Mouse (Mus musculus): Measurements from ENCODE around the gene Tpk1.

Tpk1 gene

DNA sequence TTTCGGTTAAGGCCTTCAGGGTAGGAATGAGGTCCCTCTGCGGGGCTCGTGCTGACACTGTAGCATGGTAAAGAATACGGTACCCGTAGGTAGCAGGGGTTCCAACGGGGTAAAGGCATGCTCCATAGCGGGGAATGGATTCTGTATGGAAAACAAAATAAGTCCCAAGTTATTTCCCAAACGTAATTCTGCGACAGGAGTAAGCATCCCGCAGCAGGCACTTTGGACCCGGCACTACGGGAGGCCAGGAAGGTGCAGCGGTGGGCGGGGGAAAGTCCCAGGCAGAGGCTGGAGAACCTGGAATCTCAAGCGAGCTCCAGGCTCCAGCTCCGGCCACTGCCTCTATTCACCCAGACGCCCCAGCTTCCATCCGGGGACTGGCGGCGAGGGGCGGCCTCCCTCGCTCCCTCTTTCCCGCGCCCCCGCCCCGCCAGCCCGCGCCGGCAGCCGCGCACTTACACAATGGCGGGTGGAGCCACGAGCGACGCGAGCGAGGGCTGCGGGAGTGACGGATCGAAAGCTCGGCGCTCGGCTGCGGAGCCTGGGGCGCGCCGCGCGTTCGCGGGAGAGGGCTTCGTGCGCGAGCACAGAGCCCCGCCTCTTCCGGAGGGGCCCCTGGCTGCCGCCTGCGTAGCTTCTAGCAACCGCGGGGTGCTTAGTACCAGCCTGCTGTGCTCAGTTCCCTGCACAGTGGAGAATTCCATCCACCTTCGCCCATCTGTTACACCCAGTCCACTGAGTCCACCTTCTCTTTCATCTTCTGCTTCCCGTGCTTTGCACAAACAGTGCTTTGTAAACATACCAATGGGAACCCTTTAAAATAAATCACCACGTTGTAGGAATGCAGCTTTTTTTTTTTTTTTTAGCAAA is at the start of gene Tpk1:
Gene Tpk1, minus strand, starts transcription at position 602 of the 870 bp plus-strand sequence.
- DNase-seq (ENCODE audit: low read depth, low spot score), result peak; percentile 84

DNA sequence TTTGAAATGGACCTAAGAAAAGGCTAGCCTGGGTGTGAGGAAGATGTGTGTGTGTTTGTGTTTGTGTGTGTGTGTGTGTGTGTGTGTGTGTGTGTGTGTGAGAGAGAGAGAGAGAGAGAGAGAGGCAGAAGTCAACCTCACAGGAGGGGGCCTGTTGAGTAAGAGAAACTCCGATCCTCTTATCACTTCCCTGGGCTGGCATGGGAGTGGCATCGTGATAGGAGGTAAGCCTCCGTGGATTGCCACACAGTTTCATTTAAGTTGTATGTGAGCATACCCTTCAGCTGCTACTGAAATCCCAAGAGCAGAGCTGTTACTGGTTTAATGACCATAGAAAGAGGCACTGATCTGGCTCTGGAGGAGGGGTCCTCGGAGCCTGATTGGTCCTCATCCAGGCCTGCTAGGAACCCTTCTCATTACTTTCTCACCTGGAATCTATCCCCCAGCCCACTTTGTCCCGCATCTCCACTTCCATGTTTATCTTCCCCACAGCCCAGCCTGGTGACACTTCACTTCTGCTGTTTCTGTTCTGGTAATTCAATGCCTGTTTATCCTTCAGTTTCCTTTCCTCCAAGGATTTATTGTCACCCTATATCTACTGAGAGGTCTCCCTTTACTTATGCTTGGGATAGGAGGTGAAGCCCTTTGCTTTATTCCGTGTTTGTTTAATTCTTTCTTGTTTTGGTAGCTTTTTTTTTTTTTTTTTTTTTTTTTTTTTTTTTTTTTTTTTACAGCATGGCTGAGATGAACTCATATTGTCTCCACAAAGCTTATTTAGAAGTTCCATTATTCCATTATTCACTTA is 36.9 kb upstream of the Tpk1 start:
- DNase-seq (ENCODE audit: low read depth, low spot score), result no peak

DNA sequence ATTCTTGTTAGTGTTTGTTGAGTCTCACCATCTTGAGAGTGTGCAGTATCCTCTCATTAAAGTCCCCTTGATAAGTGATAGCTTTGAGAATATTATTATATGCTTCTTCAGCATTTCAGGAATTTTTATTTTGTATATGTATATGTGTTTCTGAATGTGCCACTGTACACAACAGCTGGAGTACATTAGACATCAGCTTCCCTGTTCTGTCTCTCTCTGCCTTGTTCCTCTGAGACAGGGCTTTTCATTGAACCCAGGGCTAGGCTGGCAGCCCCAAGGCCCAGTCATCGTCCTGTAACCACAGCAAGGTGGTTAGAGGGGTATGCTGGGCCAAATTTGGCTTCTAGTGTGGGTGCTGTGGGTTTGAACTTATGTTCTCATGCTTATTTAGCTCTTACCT is 25.8 kb upstream of the Tpk1 start:
- DNase-seq (ENCODE audit: low read depth, low spot score), result no peak

GRCm38 (mm10) chr6:43685985-43686384 is 19.9 kb upstream of the Tpk1 start:
- no peak for DNase-seq (ENCODE audit: low read depth, low spot score)

DNA sequence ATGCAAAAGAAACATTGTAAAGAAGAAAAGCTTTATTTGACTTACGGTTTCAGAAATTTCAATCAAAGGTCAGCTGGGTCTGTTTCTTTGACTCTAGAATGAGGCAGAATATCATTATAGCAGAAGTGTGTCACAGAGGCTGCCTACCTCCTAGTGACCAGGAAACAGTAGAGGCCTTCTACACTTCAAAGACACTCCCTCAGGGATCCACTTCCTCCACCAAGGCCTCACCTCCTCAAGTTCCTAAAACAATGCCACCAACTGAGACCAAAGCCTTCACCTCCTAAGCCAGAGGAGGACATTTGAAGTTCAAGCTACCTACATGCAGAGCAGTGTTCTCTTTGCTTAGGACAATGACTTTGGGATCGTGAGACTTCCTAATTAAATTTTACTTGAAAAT is 16.5 kb upstream of the Tpk1 start:
- no peak for DNase-seq (ENCODE audit: low read depth, low spot score)

GRCm38 (mm10) chr6:43678689-43679212 is 12.7 kb upstream of the Tpk1 start:
- no peak for DNase-seq (ENCODE audit: low read depth, low spot score)

DNA sequence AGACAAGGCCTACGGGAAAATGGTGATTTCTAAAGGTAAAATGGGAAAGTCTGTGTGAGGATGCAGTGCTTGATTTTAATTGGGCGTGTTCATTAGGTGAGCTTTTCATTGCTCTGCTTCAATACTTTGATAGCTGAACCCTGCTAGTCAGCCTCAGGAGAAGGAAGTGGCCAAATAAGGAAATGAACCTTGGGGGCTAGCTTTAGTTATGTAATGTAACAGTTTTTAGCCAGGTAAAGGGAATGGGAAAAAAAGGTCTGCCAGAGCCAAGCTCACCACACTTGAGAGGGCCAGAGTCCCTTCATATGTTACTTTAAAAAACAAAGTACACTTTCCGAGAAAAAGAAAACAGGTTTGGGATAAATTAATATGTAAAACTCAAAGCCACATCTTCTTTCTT is 11.5 kb upstream of the Tpk1 start:
- DNase-seq (ENCODE audit: low read depth, low spot score), result no peak

DNA sequence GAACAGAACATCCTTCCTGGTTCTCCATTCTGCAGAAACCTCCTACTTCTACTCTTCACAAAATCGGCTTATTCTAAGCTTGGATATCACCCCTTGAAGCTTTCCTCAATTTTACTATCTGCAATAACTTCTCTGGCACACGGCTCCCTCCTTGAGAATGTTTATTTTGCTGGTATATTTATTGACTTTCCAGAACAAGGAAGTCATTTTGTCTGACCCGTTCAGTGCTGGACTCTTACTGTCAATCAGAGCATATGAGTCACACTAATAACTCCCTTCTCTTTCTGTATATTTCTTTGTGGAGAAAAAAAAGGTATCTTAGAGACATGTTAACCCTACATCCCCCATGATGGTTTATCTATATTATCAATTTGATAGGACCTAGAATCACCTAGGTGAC is 10.1 kb upstream of the Tpk1 start:
- DNase-seq (ENCODE audit: low read depth, low spot score), result no peak

DNA sequence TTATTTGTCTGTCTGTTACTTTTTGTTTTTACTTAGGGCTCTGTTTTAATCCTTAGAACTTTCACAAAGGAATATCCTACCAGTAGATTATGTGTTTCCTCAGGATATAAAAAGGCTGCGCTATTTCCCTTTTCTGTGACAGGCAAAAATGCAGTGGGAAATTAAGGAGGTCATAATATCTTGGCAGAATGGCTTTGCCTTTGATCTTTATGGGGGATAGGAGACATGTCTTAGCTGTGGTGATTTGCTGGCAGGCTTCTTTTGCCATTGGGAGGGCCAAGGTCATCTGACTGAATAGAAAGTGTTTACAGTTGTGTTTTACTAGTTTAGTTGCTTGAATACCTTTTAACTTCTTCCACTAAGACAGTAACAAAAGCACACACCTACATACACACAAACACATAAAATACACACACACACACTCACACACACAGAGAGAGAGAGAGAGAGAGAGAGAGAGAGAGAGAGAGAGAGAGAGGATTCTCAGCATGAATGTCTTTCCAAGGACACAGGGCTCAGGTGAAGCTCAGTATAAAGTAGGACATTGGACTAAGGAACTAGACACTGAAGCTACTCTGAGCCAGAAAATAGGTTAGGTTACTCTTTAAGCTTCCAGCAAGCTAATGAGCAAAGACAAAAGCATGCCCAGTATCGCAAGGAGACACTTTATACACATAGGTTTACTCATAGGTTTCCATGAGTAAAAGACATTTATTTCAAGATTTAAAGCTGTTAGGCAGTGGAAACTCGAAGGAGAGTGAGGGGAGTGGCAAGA is 9.1 kb upstream of the Tpk1 start:
- no peak for DNase-seq (ENCODE audit: low read depth, low spot score)

GRCm38 (mm10) chr6:43670939-43671338 is 4.9 kb upstream of the Tpk1 start:
- DNase-seq (ENCODE audit: low read depth, low spot score), result no peak

GRCm38 (mm10) chr6:43667681-43668080 is 1.6 kb upstream of the Tpk1 start:
- no peak for DNase-seq (ENCODE audit: low read depth, low spot score)

DNA sequence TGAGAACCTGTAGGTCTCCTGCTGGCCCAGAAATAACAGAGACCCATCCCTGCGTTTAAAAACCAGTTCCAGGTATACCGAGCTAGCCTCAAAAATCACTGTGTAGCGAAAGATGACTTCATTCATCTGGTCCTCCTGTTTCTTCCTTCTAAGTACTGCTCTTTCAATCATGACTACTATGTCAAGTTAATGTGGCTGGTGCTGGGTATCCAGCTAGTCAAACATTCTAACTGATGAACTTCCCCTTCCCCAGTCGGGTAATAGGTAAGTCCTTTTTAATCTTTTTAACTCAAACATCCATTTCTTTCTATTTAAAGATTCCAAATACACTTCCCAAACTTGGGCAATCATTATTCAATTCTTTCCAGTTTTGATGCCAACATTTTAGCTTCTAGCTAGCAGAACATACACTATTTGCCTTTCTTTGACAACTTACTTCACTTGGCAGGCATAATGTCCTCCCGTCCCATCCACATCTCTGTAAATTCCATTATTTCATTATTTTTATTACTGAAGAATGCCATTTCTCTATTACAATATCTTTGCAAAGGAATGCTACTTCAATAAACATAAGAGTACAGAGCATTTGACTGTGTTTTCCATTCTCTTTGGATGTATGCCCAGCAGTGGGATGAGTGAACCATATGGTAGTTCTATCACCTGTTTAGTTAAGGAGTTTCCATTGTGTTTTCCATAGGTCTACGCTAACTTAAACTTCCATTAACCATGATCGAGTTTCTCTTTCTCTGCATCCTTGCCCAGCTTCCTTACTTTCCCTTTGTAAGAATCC is 728 bp upstream of the Tpk1 start:
- no peak for DNase-seq (ENCODE audit: low read depth, low spot score)

- no peak for DNase-seq (ENCODE audit: low read depth, low spot score)
These were observed 4.3 kb downstream of the Tpk1 start for GRCm38 (mm10) chr6:43661822-43662221.

- no peak for DNase-seq (ENCODE audit: low read depth, low spot score)
These were observed 7.8 kb downstream of the Tpk1 start for GRCm38 (mm10) chr6:43658290-43658689.

DNA sequence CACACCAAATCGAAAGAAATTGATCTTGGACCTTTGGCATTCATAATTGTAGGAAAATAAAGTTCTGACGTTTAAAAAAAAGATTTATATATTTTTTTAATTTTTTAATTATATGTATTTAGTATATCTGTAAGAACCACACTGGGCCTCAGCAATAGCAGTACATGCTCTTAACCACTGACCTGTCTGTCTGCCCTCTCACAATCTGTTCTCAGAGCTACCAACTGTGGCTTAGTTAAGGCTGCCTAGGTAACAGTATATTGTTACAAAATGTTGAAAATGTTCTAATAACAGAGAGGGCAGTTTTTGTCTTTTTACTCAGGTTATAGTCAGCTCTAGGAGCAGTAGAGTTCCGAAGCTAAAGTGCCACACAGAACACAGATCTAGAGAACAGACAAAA is 8.2 kb downstream of the Tpk1 start:
- no peak for DNase-seq (ENCODE audit: low read depth, low spot score)

DNA sequence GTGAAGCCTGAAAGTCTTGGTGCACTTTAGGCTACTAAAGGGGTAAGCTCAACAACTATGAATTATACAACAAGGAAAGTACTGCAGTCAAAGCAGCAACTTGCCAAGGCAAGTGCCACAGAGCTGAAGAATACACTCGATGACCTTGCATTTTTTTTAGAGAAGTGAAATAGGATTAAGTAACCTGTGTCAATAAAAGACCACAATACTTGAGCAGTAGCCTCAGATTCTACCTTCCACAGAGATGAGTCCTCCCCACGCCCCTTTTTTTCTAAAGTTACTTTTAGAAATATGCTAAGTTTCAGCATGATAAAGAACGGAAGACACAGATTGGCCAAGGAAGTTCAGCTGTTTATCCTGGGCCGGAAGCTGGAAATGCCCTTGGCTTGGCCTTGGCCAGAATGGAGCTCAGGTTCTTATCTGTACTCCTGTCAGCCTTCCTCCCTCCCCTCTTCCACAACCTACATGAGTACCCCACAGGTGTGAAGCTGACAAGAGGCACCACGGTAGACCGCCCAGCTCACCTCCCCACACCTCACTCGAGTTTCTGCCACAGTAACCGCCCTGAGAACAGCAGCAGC is 11.1 kb downstream of the Tpk1 start:
- DNase-seq (ENCODE audit: low read depth, low spot score), result no peak

- DNase-seq (ENCODE audit: low read depth, low spot score), result no peak
These were observed 16.6 kb downstream of the Tpk1 start for GRCm38 (mm10) chr6:43649516-43649915.

DNA sequence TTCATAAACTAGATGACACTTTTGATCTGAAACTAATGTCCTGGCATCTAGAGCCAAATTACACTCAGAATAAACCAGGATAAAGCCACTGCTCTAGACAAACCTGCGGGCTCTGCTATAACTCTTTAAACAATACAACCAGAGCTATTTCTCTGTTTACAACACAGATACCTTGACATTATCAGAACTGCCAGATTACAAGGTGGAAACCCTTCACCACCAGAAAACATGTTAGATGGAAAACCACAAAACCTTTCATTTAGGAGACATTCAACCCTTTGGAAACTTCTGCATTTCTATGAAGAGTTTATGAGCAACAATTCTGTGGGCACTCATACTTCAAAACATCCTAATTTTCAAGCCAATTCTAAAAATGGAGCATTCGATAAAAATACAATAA is 20.4 kb downstream of the Tpk1 start:
- no peak for DNase-seq (ENCODE audit: low read depth, low spot score)

- DNase-seq (ENCODE audit: low read depth, low spot score), result no peak
These were observed 21.0 kb downstream of the Tpk1 start for GRCm38 (mm10) chr6:43645105-43645504.

- no peak for DNase-seq (ENCODE audit: low read depth, low spot score)
These were observed 22.4 kb downstream of the Tpk1 start for GRCm38 (mm10) chr6:43643718-43644117.

GRCm38 (mm10) chr6:43642375-43642774 is 23.7 kb downstream of the Tpk1 start:
- DNase-seq (ENCODE audit: low read depth, low spot score), result no peak
